Comparison of ENCODE assay signal across 27 mouse cellular contexts in the genomic region with DNA sequence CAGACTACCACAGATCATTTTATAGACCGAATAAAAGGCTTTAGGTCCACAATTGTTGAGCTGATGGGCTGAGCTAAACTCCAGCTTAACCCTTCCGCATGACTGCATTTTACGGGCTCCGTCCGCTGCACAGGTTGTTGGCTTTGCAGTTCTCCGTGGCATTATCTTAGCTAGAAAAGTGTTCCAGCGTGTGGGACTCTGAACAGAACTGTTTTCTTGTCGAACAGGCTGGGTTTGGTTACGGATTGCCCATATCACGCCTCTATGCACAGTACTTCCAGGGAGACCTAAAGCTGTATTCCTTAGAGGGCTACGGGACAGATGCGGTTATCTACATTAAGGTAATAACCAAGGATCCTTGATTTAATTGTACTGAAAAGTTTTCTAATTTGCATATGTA. TPM values are rescaled to one million over a fixed set of nuclear protein-coding genes. Genes with fewer than 3 reads are reported as not detected.
DNase-seq lines count a peak whose midpoint lies in the region; ATAC-seq and TF ChIP-seq lines count a peak whose summit lies in the region.
"Had no signal": no experiment of that assay in that cellular context is flagged by ENCODE, and none has a peak within 500 bp of the region (broad histone marks: within the 10 kb centered on the region; RNA-seq: fewer than 3 reads in every experiment).

No protein-coding gene starts in this region.

- 41% methylated on average over 12 of the region's 12 CpGs for WGBS in kidney, embryonic 15.5 days

- DNase-seq in embryo, embryonic 10 days (ENCODE audit: low spot score): peak; percentile 14
- DNase-seq in embryo, embryonic 11 days: no peak
- DNase-seq in kidney, adult 9 months: no peak
- DNase-seq in G1E (ENCODE audit: low spot score): peak; percentile 10
- DNase-seq in kidney, postnatal 4 days: peak; percentile 31 to 47
- no peak for DNase-seq in frontal cortex, postnatal 10 days (ENCODE audit: low spot score in 2 of 2)
- DNase-seq: adrenal gland, adult 8-10 months; cerebellum, adult 2 months; cerebellum, postnatal 14 days; heart, postnatal 14 days; layer of hippocampus, postnatal 36 days; left cerebral cortex, postnatal 4 days; lung, adult 18-20 months; lung, postnatal 4 days; right cerebral cortex, postnatal 14 days had no signal

- ATAC-seq in kidney, embryonic 15.5 days (replicated peaks; ENCODE audit: low FRiP score): peak; percentile 52; the same call in 1 of the 2 replicates
- ATAC-seq in G1E (ENCODE audit: extremely low read depth, insufficient number of reproducible peaks, low FRiP score, poor library complexity, severe bottlenecking): peak; percentile 49; the same call in 1 of the 2 replicates
- ATAC-seq: forebrain, embryonic 16.5 days; inflammation-experienced regulatory T-cells, adult 6 months; liver, embryonic 12.5 days; lung, postnatal 0 days; midbrain, embryonic 13.5 days had no signal

- peak overlapping the region; percentile 22; the same call in 1 of the 2 replicates for H3K4me2 ChIP-seq in kidney, embryonic 15.5 days
- H3K4me2 ChIP-seq: hindbrain, embryonic 15.5 days; liver, embryonic 12.5 days; midbrain, embryonic 13.5 days; stomach, embryonic 15.5 days had no signal

- no peak for TF ChIP-seq CTCF in G1E (IDR thresholded peaks at IDR 0.05; ENCODE audit: low read depth, low read length)

- peaks cover 33% of the 10 kb centered on the region for H3K36me3 ChIP-seq in kidney, embryonic 15.5 days
- H3K36me3 ChIP-seq in G1E (replicated peaks): peaks cover 86% of the 10 kb centered on the region

- H3K27me3 ChIP-seq in kidney, embryonic 15.5 days: no peaks in the 10 kb centered on the region
- no peaks in the 10 kb centered on the region for H3K27me3 ChIP-seq in G1E (ENCODE audit: insufficient read depth, low read length)
- H3K27me3 ChIP-seq: CH12.LX; hindbrain, embryonic 15.5 days; liver, embryonic 12.5 days; megakaryocyte, embryonic 14.5 days; midbrain, embryonic 13.5 days; stomach, embryonic 15.5 days had no signal

- H3K4me3 ChIP-seq in kidney, embryonic 15.5 days (replicated peaks): no peak overlapping the region
- H3K4me3 ChIP-seq in G1E (ENCODE audit: low read depth, low read length): no peak overlapping the region; the same call in 1 of the 2 replicates
- H3K4me3 ChIP-seq: erythroblast, embryonic 14.5 days; hindbrain, embryonic 10.5 days; hindbrain, embryonic 15.5 days; liver, embryonic 12.5 days; megakaryocyte, embryonic 14.5 days; midbrain, embryonic 13.5 days; stomach, embryonic 15.5 days had no signal

- peak overlapping the region; percentile 55 for H3K27ac ChIP-seq in kidney, embryonic 15.5 days
- H3K27ac ChIP-seq: hindbrain, embryonic 10.5 days; hindbrain, embryonic 15.5 days; liver, embryonic 12.5 days; midbrain, embryonic 13.5 days; stomach, embryonic 15.5 days had no signal

- H3K9me3 ChIP-seq in kidney, embryonic 15.5 days (replicated peaks): no peaks in the 10 kb centered on the region
- no peaks in the 10 kb centered on the region for H3K9me3 ChIP-seq in G1E (replicated peaks)
- H3K9me3 ChIP-seq: hindbrain, embryonic 10.5 days; hindbrain, embryonic 15.5 days; liver, embryonic 12.5 days; megakaryocyte, embryonic 14.5 days; midbrain, embryonic 13.5 days; stomach, embryonic 15.5 days had no signal

- H3K9ac ChIP-seq in kidney, embryonic 15.5 days: no peak overlapping the region
- H3K9ac ChIP-seq: hindbrain, embryonic 15.5 days; liver, embryonic 12.5 days; midbrain, embryonic 13.5 days; stomach, embryonic 15.5 days had no signal

- H3K4me1 ChIP-seq in kidney, embryonic 15.5 days: peaks cover 15% of the 10 kb centered on the region
- peaks cover 15% of the 10 kb centered on the region for H3K4me1 ChIP-seq in G1E (ENCODE audit: insufficient read depth, low read depth, low read length)
- H3K4me1 ChIP-seq: hindbrain, embryonic 15.5 days; liver, embryonic 12.5 days; megakaryocyte, embryonic 14.5 days; stomach, embryonic 15.5 days had no signal

RNA-seq across cellular contexts. Expression of gene Pdk1, which starts 24.4 kb away (rescaled TPM):
- 44.4 and 45.2 TPM in 2 replicates for polyA plus RNA-seq in kidney, embryonic 15.5 days (2015; fragmentation: Nextera tagmentation; extraction: Ambion mirVana)
- total RNA-seq in G1E (2014; fragmentation: Nextera tagmentation) (54.4 and 62.8 TPM in 2 replicates), G1E (2017) (124 and 141 TPM in 2 replicates)
- 50.3 and 58.0 TPM in 2 replicates for polyA plus RNA-seq in G1E (2012)

Comparison
In these comparisons a context has a peak if more than half of its experiments do, and no peak if none do; other contexts are left out.
1. DNase-seq: peak in embryo, embryonic 10 days (single experiment), G1E (single experiment) and kidney, postnatal 4 days (2 of 2); none in embryo, embryonic 11 days (single experiment), kidney, adult 9 months (single experiment) and frontal cortex, postnatal 10 days (0 of 2).